Comparison of ENCODE assay signal across 10 mouse cellular contexts in the genomic region with DNA sequence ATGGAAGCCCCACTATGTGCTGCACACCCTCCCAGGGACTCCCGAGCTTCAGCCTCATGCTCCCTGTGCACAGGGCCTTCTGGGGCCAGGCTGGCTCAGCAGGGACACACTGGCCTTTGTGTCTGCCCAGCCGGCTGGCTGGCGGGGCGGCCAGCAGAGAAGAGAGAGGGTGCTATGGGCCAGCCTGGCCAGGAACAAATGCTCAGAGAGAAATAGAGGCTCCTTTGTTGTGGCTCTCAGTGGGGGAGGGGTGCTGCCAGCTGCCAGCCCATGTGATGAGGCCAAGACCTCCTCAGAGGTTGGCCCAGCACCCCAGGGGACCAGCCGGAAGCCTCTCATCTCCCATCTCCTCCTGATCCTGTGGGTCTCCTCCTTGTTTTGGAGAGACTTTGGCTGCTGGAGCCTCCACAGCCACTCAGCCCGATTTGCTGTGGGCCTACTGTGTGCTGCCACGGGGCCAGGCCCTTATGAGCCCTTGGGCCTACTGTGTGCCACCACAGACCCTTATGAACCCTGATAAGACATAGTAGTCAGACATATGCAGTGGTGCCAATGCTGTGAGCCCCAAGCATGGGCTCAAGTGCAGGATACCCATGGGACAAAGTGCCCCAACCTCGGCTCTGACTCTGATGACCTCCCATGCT. TPM values are rescaled to one million over a fixed set of nuclear protein-coding genes. Genes with fewer than 3 reads are reported as not detected.
A peak's percentile ranks its signal among the peaks of the same experiment; 100 is the strongest.
DNase-seq lines count a peak whose midpoint lies in the region; ATAC-seq and TF ChIP-seq lines count a peak whose summit lies in the region.
"Had no signal": no experiment of that assay in that cellular context is flagged by ENCODE, and none has a peak within 500 bp of the region (broad histone marks: within the 10 kb centered on the region; RNA-seq: fewer than 3 reads in every experiment).

No protein-coding gene starts in this region.

- DNase-seq in forebrain, embryonic 14.5 days (ENCODE audit: low spot score) = no peak
- peak; percentile 44 to 82 for DNase-seq in layer of hippocampus, adult 18-20 months (ENCODE audit: low spot score in 2 of 2)
- peak; percentile 55 for DNase-seq in midbrain, embryonic 14.5 days
- DNase-seq in urinary bladder, postnatal 14 days (ENCODE audit: low spot score) = no peak
- no peak for DNase-seq in kidney, postnatal 4 days
- DNase-seq in spleen, postnatal 4 days (ENCODE audit: low spot score in 2 of 2) = no peak
- DNase-seq: adrenal gland, postnatal 36 days; liver, embryonic 13.5 days had no signal

- peaks cover 90% of the 10 kb centered on the region for H3K4me1 ChIP-seq in forebrain, embryonic 12.5 days
- H3K4me1 ChIP-seq in forebrain, embryonic 14.5 days (ENCODE audit: control insufficient read depth, insufficient read depth, low read length) = peaks cover 39% of the 10 kb centered on the region
- H3K4me1 ChIP-seq in cortical plate, adult 2 months (ENCODE audit: control insufficient read depth, insufficient read depth, low read length) = peaks cover 17% of the 10 kb centered on the region
- peaks cover 63% of the 10 kb centered on the region for H3K4me1 ChIP-seq in midbrain, embryonic 14.5 days (ENCODE audit: control insufficient read depth, insufficient read depth, low read length)

- no peak overlapping the region for H3K9ac ChIP-seq in forebrain, embryonic 12.5 days
- no peak overlapping the region for H3K9ac ChIP-seq in forebrain, embryonic 14.5 days (ENCODE audit: low read length)
- no peak overlapping the region for H3K9ac ChIP-seq in midbrain, embryonic 14.5 days (replicated peaks; ENCODE audit: low read length)
- H3K9ac ChIP-seq: liver, embryonic 13.5 days had no signal

- H3K4me2 ChIP-seq in forebrain, embryonic 12.5 days = no peak overlapping the region
- H3K4me2 ChIP-seq in forebrain, embryonic 14.5 days (ENCODE audit: low read length) = no peak overlapping the region
- no peak overlapping the region for H3K4me2 ChIP-seq in midbrain, embryonic 14.5 days (ENCODE audit: low read length)
- H3K4me2 ChIP-seq: liver, embryonic 13.5 days had no signal

- H3K4me3 ChIP-seq in forebrain, embryonic 12.5 days (replicated peaks) = no peak overlapping the region
- no peak overlapping the region for H3K4me3 ChIP-seq in forebrain, embryonic 14.5 days (ENCODE audit: low read depth, low read length)
- no peak overlapping the region for H3K4me3 ChIP-seq in cortical plate, adult 2 months (ENCODE audit: insufficient read depth, low read length)
- no peak overlapping the region for H3K4me3 ChIP-seq in midbrain, embryonic 14.5 days (replicated peaks; ENCODE audit: low read depth, low read length)
- H3K4me3 ChIP-seq: liver, embryonic 13.5 days had no signal

- no peak for TF ChIP-seq POLR2A in cortical plate, adult 2 months (IDR thresholded peaks at IDR 0.05; ENCODE audit: extremely low read depth, insufficient read depth, low read length)

- H3K36me3 ChIP-seq in forebrain, embryonic 12.5 days (replicated peaks) = no peaks in the 10 kb centered on the region
- no peaks in the 10 kb centered on the region for H3K36me3 ChIP-seq in forebrain, embryonic 14.5 days (ENCODE audit: control insufficient read depth, insufficient read depth, low read length)
- H3K36me3 ChIP-seq in midbrain, embryonic 14.5 days (ENCODE audit: control insufficient read depth, insufficient read depth, low read length) = 0 out of 2 replicates have a peak, but pooled peaks cover 6% of the 10 kb centered on the region
- H3K36me3 ChIP-seq: liver, embryonic 13.5 days had no signal

- H3K27me3 ChIP-seq in forebrain, embryonic 12.5 days = peaks cover 39% of the 10 kb centered on the region
- peaks cover 18% of the 10 kb centered on the region for H3K27me3 ChIP-seq in forebrain, embryonic 14.5 days (replicated peaks; ENCODE audit: control insufficient read depth, insufficient read depth, low read length)
- no peaks in the 10 kb centered on the region; the same call in 1 of the 2 replicates for H3K27me3 ChIP-seq in midbrain, embryonic 14.5 days (ENCODE audit: control insufficient read depth, insufficient read depth, low read length)

- peak overlapping the region; percentile 38 for H3K27ac ChIP-seq in forebrain, embryonic 12.5 days
- no peak overlapping the region for H3K27ac ChIP-seq in forebrain, embryonic 14.5 days (ENCODE audit: low read depth, low read length)
- peak overlapping the region; percentile 73 for H3K27ac ChIP-seq in cortical plate, adult 2 months (ENCODE audit: insufficient read depth, low read length)
- no peak overlapping the region for H3K27ac ChIP-seq in midbrain, embryonic 14.5 days (replicated peaks; ENCODE audit: low read depth, low read length)
- H3K27ac ChIP-seq: liver, embryonic 13.5 days had no signal

- WGBS in forebrain, embryonic 12.5 days = 43% methylated on average over 8 of the region's 8 CpGs
- whole genome bisulfite sequencing in forebrain, embryonic 14.5 days = 61% methylated on average over 8 of the region's 8 CpGs
- 53% methylated on average over 8 of the region's 8 CpGs for WGBS in midbrain, embryonic 14.5 days

- no peaks in the 10 kb centered on the region for H3K9me3 ChIP-seq in forebrain, embryonic 12.5 days
- H3K9me3 ChIP-seq in forebrain, embryonic 14.5 days (replicated peaks; ENCODE audit: control insufficient read depth, low read length) = no peaks in the 10 kb centered on the region
- no peaks in the 10 kb centered on the region for H3K9me3 ChIP-seq in midbrain, embryonic 14.5 days (ENCODE audit: control insufficient read depth, low read length)
- H3K9me3 ChIP-seq: liver, embryonic 13.5 days had no signal

- TF ChIP-seq CTCF in cortical plate, adult 2 months (IDR thresholded peaks at IDR 0.05; ENCODE audit: extremely low read depth, insufficient read depth, low read length) = no peak

- no peak for ATAC-seq in forebrain, embryonic 12.5 days (ENCODE audit: low FRiP score)
- no peak for ATAC-seq in forebrain, embryonic 14.5 days
- ATAC-seq in midbrain, embryonic 14.5 days (ENCODE audit: low FRiP score, low TSS enrichment) = no peak

RNA-seq across cellular contexts. Expression of gene Fam222a, which starts 12.0 kb away (rescaled TPM):
- 6.9 and 10.2 TPM in 2 replicates for polyA plus RNA-seq in forebrain, embryonic 12.5 days (2016; fragmentation: Nextera tagmentation; extraction: Ambion mirVana)
- 4.5 and 5.0 TPM in 2 replicates for polyA plus RNA-seq in forebrain, embryonic 14.5 days (2014; fragmentation: Nextera tagmentation; extraction: Ambion mirVana)
- polyA plus RNA-seq in cortical plate, adult 2 months (2012; rRNA removed) = 5.2 and 7.3 TPM in 2 replicates
- 1 to 10 TPM; 5.2 to 5.3 TPM for total RNA-seq in layer of hippocampus, adult 18-20 months (2021)
- 5.7 and 7.0 TPM in 2 replicates for polyA plus RNA-seq in midbrain, embryonic 14.5 days (2014; fragmentation: Nextera tagmentation; extraction: Ambion mirVana)

Comparison
In these comparisons a context has a peak if more than half of its experiments do, and no peak if none do; other contexts are left out.
1. H3K27ac ChIP-seq: peak in forebrain, embryonic 12.5 days (single experiment) and cortical plate, adult 2 months (single experiment); none in forebrain, embryonic 14.5 days (single experiment) and midbrain, embryonic 14.5 days (single experiment).
2. DNase-seq: peak in layer of hippocampus, adult 18-20 months (2 of 2) and midbrain, embryonic 14.5 days (single experiment); none in forebrain, embryonic 14.5 days (single experiment), urinary bladder, postnatal 14 days (single experiment), kidney, postnatal 4 days (0 of 2) and spleen, postnatal 4 days (0 of 2).